Mouse (Mus musculus): ENCODE measurements at regions not wholly inside any gene's neighbourhood (a gene's known extent, or its start where the extent isn't known, plus 50 kb on each side); places are given as distances from the start of the nearest gene placed in this dataset.

DNA sequence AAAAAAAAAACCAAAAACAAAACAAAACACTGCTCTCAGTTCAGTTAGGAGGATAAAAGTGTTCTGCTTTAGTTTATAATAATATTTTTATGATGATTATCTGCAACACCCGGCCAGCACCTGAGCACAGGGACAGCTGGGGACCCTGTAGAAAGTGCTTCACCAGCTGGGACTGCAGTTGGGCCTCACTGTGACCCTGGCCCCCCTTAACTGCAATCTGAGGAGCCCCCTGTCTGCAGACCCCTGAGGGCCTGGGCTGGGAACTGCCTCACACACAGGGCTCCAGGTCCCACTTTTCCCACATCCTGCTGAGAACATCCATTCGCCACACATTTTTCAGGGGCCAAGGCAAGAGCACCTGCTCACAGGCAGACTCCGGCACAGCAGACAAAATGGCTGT lies 437.6 kb downstream of the Rps24 start:
- DNase-seq (ENCODE audit: low read depth), result no peak
- TF ChIP-seq CTCF (IDR thresholded peaks at IDR 0.05; ENCODE audit: borderline replicate concordance, extremely low read depth, insufficient read depth, insufficient read length) (no peak), POLR2A (IDR thresholded peaks at IDR 0.05; ENCODE audit: borderline replicate concordance, extremely low read depth, insufficient read depth, insufficient read length, poor library complexity, severe bottlenecking) (no peak)

DNA sequence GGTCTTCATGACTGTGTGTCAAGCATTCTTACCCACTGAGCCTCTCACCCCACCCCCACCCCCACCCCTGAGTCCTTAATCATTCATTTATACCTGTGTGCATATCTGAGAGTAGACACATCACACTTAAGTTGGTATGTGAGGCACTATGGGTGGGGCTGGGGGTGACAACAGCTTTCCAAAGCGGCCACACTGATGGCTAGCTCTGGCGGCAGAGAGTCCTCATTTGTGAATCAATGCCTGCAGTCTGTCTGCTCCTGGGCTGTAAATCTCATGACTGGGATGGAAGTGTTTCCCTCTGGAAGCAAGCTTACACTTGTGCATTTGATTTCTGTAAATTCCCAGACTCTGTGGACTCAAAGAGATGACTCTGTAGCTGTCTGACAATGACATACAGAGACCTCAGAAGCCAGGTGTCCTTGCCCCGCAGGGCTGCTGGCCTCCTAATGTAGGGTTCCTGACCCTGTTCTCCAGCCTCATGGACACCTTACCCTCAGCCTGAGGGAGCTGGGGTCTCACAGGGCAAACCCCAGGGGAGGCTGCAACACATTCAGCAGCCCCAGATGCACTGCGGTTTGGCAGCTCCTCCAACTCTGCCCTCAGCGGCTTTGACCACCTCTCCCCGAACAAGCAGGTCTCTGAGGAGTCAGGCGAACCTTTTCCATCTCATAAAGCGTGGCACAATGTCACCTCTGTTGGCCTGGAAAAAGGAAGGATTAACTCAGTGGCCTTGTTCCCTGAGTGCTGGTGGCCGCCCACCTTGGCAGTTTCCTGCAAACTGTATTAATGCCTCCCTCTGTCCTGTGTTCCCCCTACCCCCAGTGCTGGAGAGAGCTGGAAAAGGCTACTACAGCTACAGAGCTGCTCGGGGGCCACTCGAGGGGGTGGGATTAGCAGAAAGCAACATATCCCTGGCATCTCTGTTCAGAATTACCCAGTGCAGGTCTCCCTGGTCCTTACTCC lies 439.4 kb downstream of the Rps24 start:
- peak; percentile 53 for DNase-seq (ENCODE audit: low read depth)

DNA sequence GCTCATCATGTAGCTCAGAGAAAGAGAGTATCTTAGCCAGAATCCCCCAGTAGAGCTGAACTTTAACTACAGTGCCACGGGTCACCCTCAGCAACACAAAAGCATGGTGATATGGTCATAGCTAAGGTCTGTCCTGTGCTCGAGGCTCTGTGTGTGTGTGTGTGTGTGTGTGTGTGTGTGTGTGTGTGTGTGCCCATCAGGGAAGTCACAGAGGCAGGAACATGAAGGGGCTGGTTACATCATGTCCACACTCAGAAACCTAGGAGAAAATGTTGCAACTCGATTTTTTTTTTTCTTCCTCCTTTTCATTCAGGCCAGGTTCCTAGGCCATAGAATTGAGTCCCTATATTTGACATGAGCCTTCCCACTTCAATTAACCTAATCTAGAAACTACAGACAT lies 441.8 kb downstream of the Rps24 start:
- DNase-seq (ENCODE audit: low read depth), result no peak
- TF ChIP-seq POLR2A (IDR thresholded peaks at IDR 0.05; ENCODE audit: borderline replicate concordance, extremely low read depth, insufficient read depth, insufficient read length, poor library complexity, severe bottlenecking) (no peak), CTCF (IDR thresholded peaks at IDR 0.05; ENCODE audit: borderline replicate concordance, extremely low read depth, insufficient read depth, insufficient read length) (no peak)

More for the DNA sequence above, 439.4 kb downstream of the Rps24 start:
- TF ChIP-seq CTCF (IDR thresholded peaks at IDR 0.05; ENCODE audit: borderline replicate concordance, extremely low read depth, insufficient read depth, insufficient read length) (no peak), POLR2A (IDR thresholded peaks at IDR 0.05; ENCODE audit: borderline replicate concordance, extremely low read depth, insufficient read depth, insufficient read length, poor library complexity, severe bottlenecking) (no peak)

DNA sequence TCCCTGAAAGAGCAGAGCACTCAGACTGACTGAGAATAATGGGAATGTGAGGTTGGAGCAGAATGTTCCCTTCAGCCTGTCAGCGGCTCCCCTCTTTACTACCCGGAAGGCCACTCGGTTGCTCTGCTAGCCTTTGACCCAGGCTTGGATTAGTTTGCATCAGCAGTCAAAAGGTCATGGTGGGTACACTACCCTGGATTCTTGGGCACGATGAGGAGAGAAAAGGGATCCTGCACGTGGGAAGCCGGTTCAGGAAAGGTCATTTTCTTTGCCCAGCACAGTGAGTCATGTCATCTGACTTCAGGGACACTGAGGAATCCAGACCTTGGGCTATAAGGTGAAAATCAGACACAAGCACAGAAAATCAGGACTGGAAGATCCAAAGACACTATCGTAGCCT lies 443.3 kb downstream of the Rps24 start:
- TF ChIP-seq POLR2A (IDR thresholded peaks at IDR 0.05; ENCODE audit: borderline replicate concordance, extremely low read depth, insufficient read depth, insufficient read length, poor library complexity, severe bottlenecking) (no peak), CTCF (IDR thresholded peaks at IDR 0.05; ENCODE audit: borderline replicate concordance, extremely low read depth, insufficient read depth, insufficient read length) (no peak)
- no peak for DNase-seq (ENCODE audit: low read depth)

DNA sequence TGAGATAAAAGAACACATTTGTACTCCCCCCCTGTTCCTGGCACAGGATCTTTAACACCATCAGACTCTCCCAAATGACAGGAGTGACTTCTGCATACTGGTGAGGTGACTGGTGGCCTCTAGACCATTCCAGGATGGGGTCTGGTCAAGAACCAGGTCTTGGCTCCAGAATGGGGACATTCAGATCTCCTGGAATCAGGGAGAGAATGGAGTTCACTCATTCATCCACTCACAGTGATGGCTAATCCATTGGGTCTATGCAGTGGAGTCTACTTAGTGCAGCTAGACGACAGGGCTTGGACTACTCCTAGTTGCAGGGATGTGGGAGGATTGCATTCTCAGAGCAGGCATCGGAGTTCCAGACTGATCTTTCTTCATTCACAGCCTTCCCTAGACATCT lies 451.0 kb downstream of the Rps24 start:
- no peak for DNase-seq (ENCODE audit: low read depth)
- TF ChIP-seq POLR2A (IDR thresholded peaks at IDR 0.05; ENCODE audit: borderline replicate concordance, extremely low read depth, insufficient read depth, insufficient read length, poor library complexity, severe bottlenecking) (no peak), CTCF (IDR thresholded peaks at IDR 0.05; ENCODE audit: borderline replicate concordance, extremely low read depth, insufficient read depth, insufficient read length) (no peak)

DNA sequence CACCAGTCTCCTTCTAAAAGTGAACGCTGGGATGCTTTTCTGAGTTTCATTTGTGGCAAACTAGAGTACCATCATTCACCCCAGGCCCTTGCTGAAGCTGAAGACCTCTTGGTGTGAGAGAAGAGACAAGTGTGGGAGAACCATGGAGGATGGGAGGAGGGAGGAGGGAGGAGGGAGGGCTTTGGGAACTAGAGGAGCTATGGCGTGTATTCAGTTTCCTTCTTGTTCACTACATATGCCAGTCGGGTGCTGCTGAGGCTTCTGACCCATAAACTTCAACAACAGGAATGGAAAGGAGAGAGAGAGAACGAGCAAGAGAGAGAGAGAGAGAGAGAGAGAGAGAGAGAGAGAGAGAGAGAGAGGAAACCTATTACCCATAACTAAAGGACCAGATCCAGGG lies 452.1 kb downstream of the Rps24 start:
- no peak for TF ChIP-seq POLR2A (IDR thresholded peaks at IDR 0.05; ENCODE audit: borderline replicate concordance, extremely low read depth, insufficient read depth, insufficient read length, poor library complexity, severe bottlenecking)
- no peak for TF ChIP-seq CTCF (IDR thresholded peaks at IDR 0.05; ENCODE audit: borderline replicate concordance, extremely low read depth, insufficient read depth, insufficient read length)
- DNase-seq (ENCODE audit: low read depth), result no peak

DNA sequence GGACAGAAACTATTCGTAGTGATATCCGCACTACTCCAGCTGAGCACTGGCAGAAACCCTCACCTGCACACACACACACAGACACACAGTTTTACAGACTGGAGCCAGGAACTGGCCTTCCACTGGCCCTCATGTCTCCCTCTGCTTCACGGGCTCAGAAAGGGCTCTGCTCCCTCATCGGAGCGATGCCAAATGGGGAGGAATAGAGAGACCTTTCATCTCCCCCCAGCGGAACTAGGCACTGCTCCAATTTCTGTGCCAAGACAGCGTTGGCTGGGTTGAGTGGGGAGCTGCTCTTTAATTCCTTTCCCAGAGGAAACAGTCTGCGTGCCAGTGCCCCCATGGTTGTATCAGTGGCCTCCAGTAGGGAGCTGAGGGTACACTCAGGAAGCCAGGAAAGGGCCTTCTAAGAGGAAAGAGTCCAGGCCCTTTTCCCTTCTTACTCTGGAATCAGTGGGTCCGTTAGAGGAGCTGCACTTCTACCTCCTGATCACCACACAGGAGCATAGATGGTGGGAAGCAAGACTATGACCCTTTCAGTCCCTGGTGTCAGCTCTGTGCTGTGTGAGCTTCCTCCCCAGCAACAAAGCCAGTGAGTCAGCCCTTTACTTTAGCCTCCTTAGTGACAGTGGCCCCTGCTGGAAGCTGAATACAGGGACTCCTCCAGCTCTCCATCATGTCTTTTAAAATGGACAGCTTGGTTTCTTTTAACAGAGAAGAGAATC lies 452.7 kb downstream of the Rps24 start:
- TF ChIP-seq CTCF (IDR thresholded peaks at IDR 0.05; ENCODE audit: borderline replicate concordance, extremely low read depth, insufficient read depth, insufficient read length) (no peak), POLR2A (IDR thresholded peaks at IDR 0.05; ENCODE audit: borderline replicate concordance, extremely low read depth, insufficient read depth, insufficient read length, poor library complexity, severe bottlenecking) (no peak)

DNA sequence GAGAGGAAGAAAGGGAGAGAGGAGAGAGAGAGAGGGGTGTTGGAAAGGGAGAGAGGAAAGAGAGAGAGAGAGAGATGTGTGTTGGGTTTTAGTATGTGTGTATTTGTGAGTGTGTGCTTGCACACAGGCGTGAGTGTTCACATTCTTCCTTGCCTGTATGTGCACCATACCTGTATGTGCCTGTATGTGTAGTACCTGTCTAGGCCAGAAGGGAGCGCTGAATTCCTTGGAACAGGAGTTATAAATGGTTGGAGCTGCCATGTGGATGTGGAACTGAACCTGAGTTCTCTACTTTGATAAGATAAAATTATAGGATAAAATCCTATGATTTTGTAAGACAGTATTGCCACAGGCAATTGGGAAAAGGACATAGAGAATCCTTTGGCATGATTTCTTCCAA lies 458.8 kb downstream of the Rps24 start:
- TF ChIP-seq CTCF (IDR thresholded peaks at IDR 0.05; ENCODE audit: borderline replicate concordance, extremely low read depth, insufficient read depth, insufficient read length) (peak; percentile 37; the same call in 1 of the 2 replicates), POLR2A (IDR thresholded peaks at IDR 0.05; ENCODE audit: borderline replicate concordance, extremely low read depth, insufficient read depth, insufficient read length, poor library complexity, severe bottlenecking) (no peak)
- peak; percentile 20 for DNase-seq (ENCODE audit: low read depth)

More for the DNA sequence above, 452.7 kb downstream of the Rps24 start:
- peak; percentile 95 for DNase-seq (ENCODE audit: low read depth)

DNA sequence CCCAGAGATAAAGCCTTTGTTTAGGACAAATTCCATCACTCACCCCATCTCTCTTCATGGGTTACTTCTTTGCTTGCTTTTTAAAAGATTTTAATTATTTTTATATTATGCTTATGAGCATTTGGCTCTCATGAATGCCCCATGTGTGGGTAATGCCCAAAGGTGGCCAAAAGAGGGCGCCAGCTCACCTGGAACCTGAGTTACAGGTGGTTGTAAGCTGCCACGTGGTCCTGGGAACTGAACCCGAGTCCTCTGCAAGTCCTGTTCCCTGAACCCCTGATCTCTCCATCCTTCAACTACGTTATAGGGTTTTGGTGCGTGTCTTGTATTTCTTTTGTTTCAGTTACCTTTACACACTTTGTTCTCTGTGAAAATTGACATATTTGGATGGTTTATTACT lies 460.2 kb downstream of the Rps24 start:
- TF ChIP-seq CTCF (IDR thresholded peaks at IDR 0.05; ENCODE audit: borderline replicate concordance, extremely low read depth, insufficient read depth, insufficient read length), result peak; percentile 7; the same call in 1 of the 2 replicates
- TF ChIP-seq POLR2A (IDR thresholded peaks at IDR 0.05; ENCODE audit: borderline replicate concordance, extremely low read depth, insufficient read depth, insufficient read length, poor library complexity, severe bottlenecking), result no peak

DNA sequence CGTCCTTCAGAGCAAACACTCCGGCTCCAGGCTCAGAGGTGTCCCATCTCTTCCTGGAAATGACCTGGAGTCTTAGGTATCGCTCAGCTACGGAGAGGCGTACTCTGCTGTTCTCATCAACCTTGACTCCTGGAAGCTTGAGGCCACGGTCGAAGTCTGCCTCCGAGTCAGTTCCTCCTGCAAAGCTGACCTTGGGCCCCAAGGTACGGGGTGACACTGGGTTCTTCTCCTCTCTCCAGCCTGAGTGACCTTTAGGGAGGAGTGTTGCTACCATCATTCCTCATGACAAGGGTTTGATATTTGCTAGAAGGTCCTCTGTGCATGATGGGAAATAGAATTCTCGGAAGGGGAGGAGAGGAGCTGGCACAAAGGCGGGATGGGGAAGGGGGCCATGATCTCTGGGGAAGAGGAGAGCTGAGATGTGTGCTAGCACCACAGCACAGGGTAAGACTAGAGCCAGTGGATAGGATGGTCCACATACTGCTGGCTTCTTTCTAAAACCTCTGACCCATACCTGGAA lies 469.0 kb downstream of the Rps24 start:
- TF ChIP-seq POLR2A (IDR thresholded peaks at IDR 0.05; ENCODE audit: borderline replicate concordance, extremely low read depth, insufficient read depth, insufficient read length, poor library complexity, severe bottlenecking), result no peak
- no peak for TF ChIP-seq CTCF (IDR thresholded peaks at IDR 0.05; ENCODE audit: borderline replicate concordance, extremely low read depth, insufficient read depth, insufficient read length)
- no peak for DNase-seq (ENCODE audit: low read depth)

More for the DNA sequence above, 460.2 kb downstream of the Rps24 start:
- DNase-seq (ENCODE audit: low read depth), result no peak

Measured in brain, embryonic 14.5 days (tissue).